Mouse (Mus musculus) adrenal gland (tissue): ENCODE data around the gene Lgi4.

Experiments used
- microRNA-seq, 2 experiments: library from miRNA; unstranded; fragments of <30 nt; microRNA quantifications; one replicate each; pipeline ENCODE4; 2019

Gene Lgi4

Small RNA genes within 50 kb of the gene (microRNA-seq; reads per million reads assigned to microRNA genes)
- gene Mir7050, result 0 reads per million in 2 experiments
